Mouse (Mus musculus): Measurements from ENCODE around the gene Ppox.
"Not testable (repeated sequence)": the region's sequence is repeated elsewhere in the genome, so short reads cannot be mapped to it uniquely, and the experiment has no call there.

The Ppox gene

DNA sequence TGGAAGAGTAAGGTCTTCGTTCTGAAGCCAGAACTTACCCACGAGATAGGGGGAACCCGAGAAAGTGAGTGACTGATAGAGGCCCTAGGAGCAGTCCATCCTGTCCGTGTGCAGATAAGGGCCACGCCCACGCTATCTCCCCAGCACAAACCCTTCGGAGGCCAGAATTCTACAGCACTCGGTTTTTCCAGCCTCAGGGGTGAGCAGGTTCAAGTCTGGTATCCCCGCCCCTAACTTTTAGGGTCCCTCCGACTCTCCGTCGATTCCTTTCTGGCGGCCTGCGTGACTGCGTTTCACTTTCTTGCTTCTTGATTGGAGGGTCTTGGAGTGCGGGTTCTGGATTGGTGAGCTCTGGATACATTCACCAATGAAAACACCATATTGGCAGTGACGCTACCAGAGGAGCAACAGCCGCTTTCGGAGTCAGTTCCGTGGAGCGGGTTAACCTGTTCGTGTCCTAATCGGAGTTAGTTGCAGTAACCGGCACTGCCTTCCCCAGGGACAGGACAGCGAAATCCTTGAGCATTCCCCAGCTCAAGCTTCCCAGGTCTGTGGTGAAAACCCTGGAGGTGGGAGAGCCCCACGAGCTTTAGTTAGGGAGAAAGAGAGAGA is at the start of gene Ppox:
Gene Ppox (minus strand): TSS at position 271 of the 612 bp plus-strand sequence.
- peak; percentile 92 to 94 for DNase-seq

DNA sequence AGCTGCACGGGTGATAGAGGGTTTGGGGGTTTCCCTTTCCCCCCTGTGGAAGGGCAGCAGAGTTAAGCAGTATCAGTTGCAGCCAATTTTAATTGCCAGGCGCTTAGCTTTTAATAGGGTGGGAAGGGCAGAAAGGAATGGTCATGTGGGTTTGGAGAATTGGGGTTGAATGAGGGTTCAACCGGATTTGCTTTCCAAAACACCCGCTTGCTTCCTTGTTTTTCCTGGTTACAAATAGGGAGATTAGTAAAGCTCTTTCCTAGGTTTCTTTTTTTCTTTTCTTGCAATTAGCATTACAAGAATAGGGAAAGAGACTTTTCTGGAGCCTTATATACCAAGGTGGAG is 49.2 kb upstream of the Ppox start:
- DNase-seq: no peak

DNA sequence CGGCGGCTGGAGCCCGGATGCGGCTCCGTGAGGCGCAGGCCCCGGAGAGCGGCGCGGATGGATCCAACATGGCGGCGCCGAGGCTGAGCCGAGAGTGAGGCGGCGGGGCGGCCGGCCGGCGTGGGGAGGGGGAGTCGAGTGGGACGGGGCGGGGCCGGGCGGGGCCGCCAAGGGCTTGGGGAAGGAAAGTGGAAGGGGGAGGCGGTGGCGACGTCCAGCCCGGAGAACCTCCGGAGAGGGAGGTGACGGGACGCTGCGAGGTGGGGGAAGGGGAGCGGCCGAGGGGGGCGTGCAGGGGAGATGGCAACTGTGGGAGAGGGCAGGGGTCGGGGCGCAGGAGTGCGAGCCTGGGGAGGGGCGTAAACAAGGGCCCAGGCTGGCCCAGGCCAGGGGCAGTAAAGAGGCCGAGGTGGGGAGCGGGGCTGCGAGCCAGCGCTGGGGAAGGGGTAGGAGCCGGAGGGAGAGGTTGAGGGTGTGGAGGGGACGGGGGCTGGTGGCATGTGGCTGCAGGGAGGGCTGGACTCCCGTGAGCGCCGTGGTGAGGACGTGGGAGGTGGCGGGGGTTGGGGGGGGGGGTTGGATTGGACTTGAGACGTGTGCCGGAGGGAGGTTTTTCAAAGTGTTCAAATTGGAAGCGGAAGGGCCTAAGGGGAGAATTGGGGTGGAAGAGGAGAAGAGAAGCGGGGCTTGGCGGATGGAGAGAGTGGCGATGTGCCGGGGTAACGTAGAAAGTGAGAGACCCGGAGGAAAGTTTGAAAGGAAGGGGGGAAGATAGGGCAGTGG is 48.6 kb upstream of the Ppox start:
- DNase-seq: no peak

DNA sequence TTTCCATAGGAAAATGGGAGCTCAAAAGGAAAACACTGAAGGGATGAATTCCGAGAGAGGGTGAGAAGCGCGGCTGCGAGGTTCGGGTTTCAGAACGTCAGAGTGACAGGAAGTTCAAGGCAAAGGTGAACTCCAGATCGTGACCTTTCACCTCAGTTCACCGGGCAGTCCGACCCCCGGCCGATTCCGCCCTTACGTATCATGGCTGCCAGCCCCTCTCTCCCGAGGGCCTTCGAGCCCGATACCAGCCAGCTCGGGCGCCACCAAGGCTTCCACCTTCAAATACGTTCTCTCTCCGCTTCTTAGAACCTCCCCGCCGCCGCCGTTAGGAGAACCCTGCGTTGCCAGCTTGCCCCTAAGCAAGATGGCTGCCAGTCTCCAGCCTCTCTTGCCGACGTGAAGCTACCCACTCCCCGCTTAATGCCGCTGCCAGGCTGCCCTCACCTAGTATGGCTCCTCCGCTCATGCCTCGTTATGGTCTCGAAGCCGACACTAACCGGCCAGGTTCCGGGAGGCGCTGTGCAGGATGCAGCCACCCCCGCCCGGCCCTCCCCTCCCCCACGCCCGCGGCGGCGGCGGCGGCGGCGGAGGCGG is 48.0 kb upstream of the Ppox start, which contains the start of gene Dedd:
Gene Dedd (plus strand): TSS at position 307 of the 594 bp plus-strand sequence.
- DNase-seq: peak; percentile 92 to 93

DNA sequence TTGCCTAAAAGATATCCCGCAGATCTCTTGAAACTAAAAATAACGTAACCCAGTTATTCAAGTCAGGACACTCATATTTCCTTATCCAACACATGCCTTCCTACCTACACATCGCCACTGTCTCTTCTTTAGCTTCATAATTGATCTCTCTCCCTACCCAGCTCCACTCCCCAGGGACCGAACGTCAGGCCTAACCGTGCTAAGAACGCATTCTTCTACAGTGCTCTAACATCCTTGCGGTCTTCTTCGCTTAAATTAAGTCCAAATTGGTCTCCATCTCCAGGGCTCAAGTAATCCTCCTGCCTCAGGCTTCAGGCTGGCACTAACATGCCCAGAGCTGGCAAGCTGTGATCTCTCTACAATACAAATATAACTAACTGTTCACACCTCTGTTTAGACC is 47.3 kb upstream of the Ppox start:
- peak in 1 of 2 experiments; percentile 14 for DNase-seq

DNA sequence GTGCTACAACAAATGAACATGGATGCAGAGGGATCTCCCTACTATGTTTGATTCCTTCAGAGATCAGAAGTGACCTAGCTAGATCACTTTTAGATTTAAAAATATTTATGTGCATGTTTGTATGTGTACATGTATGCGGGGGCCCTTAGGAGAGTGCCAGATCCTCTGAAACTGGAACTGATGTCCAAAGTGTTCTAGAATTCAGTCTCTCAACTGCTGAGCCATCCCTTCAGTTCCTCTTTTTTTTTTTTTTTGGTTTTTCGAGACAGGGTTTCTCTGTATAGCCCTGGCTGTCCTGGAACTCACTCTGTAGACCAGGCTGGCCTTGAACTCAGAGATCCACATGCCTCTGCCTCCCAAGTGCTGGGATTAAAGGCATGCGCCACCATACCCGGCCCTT is 45.6 kb upstream of the Ppox start:
- not testable (repeated sequence) for DNase-seq

DNA sequence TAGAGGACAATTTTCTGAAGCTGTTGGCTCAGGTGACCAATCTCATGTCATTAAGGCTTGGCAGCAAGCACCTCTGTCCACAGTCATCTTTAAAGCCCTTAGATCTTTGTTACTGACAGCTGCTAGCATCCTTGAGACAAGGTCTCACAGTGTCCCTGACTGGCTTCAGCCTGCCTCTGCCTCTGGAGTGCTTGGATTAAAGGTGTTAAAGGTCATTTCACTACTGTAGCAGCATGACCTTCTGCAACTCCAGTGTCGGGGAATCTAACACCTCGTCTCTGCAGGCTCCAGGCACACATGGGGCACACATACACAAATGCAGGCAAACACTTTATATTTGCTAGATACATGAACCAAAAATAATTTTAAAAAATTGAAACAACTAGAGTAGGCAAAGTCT is 44.6 kb upstream of the Ppox start:
- DNase-seq: no peak

DNA sequence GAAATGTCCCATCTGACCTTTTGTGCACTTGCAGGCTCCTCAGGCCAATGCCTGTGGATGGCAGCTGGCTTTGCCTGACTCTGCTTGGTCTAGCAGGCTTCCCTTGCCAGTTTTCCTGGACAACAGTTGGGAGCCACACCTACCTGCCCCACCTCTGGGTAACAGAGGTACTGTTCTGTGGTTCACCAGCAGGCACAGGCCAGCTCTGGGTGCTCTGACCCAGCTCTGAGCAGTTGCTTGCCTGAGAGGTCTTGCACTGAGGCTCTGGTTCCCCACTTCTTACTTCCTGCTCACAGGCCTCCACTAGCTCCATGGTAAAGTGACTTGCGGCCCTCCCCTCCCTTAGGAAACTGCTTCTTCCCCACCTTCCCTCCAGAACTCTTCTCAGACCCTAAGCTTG is 41.0 kb upstream of the Ppox start:
- DNase-seq: peak in 1 of 2 experiments; percentile 27

DNA sequence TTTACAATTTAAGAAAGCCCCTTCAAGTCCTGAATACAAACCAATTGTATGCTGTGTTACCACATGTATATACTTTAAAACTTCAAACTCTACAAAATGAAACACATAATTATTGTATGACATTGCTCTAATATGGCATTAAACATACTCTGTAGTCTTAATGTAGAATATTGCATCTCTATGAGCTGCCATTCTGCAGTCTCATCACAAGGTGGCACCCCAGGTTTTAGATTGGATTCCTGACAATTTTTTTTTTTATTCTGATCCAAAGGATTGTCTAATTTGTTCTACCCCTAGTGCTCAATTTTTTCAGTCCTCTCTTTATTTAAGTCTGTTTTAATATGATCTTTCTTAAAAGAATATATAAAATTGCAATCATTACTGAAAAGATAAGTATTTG is 40.4 kb upstream of the Ppox start:
- peak in 1 of 2 experiments; percentile 31 for DNase-seq

DNA sequence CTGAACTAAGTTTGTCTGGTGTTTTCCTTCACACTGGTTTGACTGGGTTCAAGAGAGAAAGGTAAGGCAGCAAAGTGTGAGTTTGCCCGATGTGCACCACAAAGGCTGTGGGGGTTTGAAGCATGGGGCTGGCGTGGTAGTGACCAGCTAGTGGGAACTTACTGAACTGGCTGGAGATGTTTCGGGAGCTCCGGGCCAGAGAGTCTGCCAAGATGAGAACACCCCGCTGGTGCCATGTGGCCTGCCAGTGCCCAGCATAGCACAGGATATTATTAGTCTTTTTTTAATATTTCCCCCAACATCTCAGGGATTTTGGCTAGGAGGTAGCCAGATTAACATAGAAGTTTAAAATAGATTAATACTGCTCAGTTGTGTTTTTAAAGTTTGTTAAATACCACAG is 39.2 kb upstream of the Ppox start:
- DNase-seq: peak; percentile 84 to 86

DNA sequence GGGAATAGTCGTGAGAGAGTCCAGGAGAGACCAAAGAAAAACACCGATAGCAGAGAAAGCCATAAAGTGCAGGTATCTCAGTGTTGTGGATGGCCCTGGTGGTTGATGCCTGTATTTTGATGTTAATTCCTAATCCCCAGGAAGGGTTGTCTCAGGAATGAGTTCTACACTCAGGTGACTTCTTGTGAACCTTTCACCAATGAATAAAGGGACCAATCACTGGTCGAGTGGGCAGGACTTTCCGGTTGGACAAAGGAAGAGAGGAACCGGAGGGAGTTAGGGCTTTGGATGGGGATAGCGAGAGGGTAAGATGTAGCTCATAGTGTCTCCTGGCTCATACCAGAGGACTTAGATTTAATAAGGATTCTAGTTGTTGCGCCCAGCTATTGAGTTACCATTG is 38.8 kb upstream of the Ppox start:
- peak in 1 of 2 experiments; percentile 48 for DNase-seq

DNA sequence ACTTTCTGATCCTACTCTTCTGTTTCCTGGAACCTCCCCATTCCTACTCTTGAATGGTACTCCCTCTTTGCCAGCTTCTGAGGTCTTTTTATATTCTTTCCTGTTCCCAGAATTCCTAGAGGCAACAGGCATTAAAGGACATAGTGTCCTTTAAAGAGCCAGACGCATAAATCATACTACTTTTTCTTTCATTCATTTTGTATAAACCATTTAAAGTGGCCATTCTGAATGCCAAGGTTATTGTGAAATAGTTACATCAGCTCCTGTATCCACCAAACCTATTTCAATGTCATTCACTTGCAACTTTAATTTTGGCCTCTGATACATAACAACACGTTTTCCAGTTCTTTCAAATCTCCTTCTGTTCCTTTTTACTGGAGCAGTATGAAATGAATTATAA is 28.3 kb upstream of the Ppox start:
- no peak for DNase-seq

DNA sequence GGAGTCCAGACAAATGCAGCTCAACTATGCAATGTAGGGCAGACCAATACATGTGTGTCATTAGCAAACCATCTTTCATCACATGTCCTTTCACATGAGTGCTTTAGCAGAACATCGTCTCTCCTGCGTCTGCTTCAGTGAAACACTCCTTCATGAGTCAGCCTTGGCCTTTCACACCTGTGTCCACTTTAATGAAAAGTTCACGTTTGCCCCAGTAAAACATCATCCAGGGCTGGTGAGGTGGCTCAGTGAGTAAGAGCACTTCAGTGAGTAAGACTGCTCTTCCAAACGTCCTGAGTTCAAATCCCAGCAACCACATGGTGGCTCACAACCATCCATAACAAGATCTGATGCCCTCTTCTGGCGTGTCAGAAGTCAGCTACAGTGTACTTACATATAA is 25.2 kb upstream of the Ppox start:
- not testable (repeated sequence) for DNase-seq

DNA sequence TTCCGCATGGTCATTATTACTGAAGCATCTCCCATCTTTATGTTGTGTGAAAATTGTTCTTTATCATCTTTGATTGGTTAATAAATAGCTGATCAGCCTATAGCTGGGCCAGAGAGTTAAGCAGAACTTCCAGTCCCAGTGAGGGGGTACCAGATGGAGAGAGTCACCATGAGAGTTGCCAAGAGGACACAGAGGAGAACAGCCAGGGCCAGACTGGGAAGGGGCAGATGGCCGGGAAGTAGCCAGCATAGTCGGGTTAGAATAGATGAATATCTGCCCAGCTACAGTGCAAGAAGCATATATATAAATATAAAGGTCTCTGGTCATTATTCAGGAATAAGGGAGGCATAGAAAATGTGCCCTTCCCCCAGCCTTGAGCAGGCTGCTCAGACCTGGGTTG is 17.2 kb upstream of the Ppox start:
- DNase-seq: peak in 1 of 2 experiments; percentile 30

DNA sequence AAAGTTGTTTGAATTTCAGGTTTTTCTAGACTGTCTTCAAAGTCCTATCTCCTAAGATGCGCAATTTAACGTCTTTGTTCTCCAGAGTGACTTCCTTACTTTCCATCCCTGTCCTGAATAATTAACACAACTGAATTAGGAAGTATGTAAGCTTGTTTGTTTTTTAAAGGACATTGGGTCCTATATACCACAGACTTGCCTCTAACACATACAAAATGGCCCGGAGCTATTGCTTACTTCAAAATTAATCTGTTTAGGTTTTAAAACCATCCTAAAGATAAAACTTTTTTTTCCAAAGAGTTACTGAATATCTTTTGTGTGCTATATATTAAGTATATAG is 14.0 kb upstream of the Ppox start:
- DNase-seq: no peak

DNA sequence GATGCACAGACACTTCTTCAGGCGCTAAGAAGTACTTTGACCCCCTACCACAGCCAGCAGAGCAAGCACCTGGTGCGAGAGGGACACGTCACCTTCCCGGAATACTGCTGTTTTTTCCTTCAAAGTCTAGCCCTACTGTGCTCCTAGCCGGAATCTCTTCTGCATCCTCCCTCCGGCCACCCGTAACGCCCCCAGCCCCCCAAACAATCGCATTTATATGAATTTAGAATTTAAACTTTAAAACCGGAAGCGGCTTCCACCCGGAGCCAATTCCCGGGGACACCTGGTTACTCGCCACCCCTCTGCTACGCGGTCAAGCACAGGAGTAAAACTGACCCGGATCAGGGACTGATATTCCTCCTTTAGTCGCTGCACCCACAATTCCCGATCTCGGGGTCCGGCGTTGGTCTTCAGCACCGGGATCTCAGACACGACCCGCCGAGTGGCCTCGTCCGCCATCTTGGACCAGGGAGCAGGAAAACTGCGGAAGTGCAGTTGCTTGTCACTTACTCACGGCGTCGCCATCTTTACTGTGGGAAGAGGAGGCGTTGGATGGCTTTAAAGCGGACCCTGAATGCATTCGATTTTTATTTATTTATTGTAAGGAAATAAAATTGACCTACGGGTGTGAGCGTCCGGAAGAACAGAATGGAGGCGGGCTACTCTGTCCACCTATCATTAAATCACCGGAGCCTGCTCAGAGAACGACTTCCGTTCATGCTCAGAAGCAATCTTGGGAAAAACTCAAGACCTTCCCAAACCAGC is 13.5 kb upstream of the Ppox start, which contains the start of gene Ufc1:
Gene Ufc1 (minus strand): TSS at position 727 of the 765 bp plus-strand sequence.
- DNase-seq: peak; percentile 85 to 91

DNA sequence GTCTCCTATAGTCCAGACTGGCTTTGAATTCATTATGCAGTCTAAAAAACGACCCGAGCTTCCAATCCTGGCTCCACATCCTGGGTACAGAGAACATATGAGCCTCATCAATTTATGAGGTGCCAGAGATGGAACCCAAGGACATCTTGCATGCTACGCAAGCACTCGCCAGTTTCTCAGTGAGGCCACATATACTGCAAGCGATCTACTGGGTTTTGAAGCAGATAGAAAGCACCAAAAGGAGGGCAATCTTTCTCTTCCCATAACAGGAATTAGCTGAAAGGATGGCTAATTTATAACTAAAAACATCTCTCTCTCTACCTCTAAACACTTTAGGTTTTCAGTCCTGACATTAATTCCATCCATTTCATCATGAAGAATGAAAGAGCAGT is 12.9 kb upstream of the Ppox start:
- no peak for DNase-seq

DNA sequence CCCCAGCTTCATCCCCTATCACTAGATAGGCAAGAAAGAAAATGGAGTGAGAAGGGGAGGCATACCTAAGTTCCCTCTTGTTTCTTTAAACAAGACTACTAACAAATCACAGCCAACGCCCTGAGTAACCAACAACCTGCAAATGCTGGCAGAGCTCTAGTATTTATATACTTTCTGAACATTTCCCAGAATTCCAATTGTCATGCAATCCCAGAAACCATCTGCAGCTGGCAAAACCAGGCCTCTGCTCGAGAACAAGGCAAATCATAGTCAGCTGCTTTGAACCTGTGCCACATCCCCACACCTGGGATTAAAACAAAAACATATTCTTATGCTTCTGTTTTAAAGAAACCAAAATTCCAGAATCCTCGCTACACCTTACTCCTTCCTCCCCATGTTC is 12.4 kb upstream of the Ppox start:
- DNase-seq: no peak

DNA sequence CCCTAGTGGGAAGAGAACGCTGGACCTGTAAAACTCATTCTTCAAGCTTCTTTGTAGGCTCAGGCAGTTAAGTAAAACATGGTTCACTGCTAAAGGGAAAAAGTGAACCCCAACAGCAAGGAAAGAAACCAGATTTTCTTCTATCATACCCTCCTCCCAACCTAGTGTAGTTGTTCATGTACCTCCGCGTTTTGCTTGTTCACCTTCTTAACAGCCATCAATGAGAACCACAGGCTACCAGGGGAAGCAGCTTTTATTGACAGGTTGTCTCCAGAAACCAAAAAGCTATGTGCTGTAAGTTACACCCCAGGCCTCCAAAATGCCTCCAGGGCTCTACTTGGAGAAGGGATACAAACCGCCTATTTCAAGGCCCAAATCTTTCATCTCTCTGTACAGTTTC is 7.3 kb upstream of the Ppox start:
- no peak for DNase-seq

DNA sequence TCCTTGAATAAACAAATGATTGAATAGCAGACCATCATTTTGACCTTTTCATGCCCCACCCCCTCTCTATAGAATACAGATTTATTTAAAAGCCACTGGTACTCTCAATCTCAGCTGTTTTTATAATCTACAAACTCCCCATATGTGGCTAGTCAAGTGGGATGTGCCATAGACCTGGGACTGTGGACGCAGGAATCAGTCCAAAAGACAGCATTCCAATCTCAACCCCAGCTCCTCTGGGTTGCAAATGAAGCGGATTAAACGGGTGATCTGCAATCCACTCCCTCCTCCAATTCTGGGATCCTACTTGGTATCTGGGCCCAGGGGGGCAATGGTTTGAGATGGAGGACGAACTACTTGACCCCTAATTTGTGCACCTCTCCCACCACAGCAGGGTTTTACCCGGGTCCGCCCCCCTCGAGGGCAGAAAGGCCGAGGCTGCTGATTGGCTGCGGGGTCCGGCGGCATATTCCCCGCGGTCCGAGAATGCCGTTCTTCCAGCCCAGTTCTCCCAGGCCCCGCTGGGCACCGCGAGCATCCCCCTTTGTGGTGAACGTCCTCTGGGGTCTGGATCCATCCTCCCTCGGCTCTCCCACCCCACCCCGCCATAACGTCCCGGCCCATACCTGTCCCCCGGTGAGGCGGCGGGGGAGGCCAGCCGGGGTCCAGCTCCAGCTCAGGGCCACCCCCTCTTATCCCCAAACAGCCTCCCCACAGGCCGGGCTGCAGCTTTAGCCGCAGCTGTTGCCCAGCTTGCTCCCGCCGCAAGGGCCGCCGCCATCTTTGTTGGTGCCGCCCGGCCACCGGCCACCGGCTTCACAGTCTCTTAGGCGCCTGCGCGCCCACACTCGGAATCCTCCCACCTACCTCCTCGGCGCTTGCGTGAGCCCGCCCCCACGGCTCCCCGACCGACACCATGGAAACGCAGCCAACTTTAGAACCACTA is 6.4 kb upstream of the Ppox start, which contains the start of gene Usp21:
Gene Usp21 (minus strand): TSS at position 856 of the 946 bp plus-strand sequence.
- DNase-seq: peak; percentile 94 to 96

DNA sequence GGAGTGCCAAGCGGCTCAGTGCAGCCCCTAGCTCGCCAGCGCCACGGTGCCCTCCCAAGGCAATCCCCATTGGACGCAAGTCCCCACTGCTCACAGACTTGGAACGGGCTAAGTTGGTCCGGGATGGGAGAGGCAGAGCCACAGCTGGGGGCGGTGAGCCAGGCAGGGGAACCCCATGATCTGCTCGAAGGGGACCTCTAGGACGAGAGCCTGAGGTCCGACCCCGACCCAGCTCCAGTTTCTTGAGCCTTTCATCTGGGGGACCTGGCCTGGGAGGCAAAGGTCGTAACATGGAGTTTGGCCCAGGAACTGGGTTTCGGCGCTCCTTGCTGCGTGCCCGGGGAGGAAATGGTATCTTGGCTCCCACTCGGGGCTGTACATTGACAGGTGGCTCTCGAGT is 5.5 kb upstream of the Ppox start:
- no peak for DNase-seq

Data from cerebellum, postnatal 25 days (tissue).